Mouse (Mus musculus): ENCODE data around the gene Dnah10.
"Not testable (repeated sequence)": the region's sequence is repeated elsewhere in the genome, so short reads cannot be mapped to it uniquely, and the experiment has no call there.

The Dnah10 gene

DNA sequence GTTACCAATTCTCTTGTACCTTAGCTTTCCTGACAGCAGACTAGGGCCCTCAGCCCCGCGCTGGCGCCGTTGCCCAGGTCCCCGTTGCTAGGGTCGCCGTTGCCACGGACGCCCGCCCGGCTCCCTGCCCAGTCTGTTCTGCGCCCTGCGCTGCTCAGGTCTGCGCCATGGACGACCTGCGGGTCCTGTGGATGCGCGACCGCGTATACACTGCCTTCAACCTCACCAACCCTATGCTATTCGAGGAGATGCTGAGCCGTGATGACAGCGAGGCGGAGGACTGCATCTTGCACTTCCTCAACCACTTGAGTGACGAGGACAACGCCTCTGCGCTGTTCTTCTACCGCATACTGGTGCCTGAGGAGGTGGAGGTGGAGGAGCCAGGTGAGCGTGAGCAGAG, at the start of gene Dnah10:
Gene Dnah10 (plus strand): TSS at position 89 of the 400 bp plus-strand sequence.
- peak; percentile 31 for DNase-seq

DNA sequence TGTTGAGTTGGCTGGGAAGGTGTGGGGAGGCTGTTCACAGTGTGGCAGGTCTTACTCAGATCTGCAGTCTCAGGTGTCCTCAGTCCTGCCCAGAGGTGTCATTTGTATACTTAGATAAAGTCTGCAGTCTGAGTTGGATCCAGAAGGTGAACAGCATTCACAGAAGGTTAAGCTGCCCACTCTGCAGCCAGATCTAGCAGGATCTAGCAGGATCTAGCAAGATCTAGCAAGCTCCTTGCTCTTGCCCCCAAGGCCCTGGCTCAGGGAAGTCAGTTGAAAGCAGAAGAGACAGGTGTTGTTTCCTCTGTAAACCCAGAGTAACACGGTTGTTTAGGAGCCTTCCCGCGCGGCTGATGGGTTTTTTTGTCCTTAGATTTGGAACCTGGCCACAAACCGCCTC, 11.1 kb upstream of the Dnah10 start:
- DNase-seq, result no peak

DNA sequence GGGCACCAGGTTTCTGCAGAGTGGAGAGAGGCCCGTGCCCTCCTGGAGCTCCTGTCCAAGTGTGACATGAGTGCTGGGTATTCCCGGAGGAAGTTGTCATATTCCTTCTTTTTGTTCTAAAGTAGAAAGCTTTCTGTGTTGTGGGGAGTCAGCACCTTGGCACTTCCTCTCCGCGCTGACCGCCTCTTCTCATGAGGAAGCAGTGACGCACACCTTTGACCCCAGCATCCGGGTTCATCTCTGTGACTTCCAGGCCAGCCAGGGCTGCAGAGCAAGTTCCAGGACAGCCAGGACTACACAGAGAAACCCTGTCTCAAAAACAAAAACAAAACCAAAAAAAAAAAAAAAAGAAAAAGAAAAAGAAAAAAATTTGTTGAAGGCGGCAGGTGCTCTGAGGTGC, 9.8 kb upstream of the Dnah10 start:
- no peak for DNase-seq

DNA sequence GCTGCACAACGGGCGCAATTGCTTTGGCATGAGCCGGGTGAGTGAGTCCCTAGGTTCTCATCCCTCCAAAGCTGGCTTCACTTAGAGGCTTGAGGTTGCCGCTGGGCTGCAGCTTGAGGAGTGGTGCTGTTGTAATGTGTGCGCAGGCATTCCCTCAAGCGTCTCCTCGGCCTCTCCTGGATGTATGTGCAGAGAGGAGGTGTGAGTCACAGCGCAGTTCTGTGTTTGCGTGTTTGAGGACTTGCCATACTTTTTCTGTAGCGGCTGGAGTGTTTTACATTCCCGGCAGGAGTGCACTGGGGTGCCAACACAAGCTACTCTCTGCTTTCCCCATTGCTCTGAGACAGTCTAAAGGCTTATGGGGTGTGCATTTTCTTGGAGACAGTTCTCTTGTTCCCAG, 6.9 kb upstream of the Dnah10 start:
- DNase-seq, result no peak

DNA sequence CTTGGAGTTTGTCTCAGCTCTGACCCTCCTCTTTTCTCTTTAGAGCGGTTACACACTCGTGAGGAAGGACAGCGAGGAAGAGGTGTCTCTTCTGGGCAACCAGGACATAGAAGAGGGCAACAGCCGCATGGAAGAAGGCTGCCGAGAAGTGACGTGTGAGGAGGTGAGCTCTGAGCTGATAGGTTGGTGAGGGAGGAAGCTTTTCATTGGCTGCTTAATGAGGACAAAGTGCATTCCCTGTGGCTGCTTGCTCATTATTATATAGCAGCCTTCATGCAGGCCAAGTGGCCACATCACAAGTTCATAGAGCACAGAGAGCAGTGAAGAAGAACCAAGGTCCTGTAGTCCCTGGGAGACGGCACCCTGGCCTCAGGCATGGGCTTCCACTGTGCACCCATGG, 6.5 kb upstream of the Dnah10 start:
- no peak for DNase-seq

DNA sequence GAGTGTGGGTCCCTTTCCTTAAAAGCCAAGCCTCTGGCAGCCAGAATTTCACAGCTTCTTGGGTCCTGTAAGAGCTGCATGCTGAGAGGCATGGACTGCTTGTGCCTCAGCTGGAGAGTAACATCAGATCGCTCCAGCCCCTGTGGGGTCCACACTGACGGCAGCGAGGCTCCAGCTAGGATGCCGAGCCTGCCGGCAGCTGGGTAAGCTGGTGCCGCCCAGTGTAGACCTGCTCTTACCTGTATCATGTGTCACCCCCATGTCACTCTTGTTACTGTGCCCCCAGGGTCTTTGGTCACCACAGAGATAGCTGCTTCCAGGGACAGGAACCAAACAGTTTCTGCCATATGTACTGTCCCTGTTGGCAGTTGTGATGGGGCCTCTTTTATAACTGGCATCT, 1.8 kb upstream of the Dnah10 start:
- DNase-seq, result no peak

DNA sequence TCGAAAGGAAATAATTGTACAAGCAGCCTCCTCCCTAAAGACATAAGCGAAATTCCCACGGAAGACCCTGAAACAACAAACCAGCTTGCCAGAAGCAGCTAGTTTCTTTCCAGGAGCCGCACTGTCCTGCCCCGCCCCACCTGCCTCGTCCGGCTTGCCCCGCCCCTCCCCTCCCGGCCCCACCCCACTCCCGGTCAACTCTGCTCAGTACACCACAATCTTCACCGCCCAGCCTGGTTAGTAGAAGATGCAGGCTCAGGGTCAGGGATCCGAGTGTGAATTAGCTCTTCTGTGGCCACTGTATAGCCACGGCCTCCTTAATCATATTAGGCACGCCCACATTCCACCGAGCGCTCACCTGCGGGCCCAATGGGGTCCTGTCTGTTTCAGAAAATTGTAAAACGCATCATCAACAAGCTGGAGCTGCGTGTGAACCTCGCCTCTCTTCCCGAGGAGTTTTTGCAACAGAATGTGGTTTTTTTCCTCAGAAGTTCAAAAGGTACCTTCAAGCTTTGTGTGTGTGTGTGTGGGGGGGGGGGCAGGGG, 4.8 kb downstream of the Dnah10 start:
- DNase-seq, result no peak

DNA sequence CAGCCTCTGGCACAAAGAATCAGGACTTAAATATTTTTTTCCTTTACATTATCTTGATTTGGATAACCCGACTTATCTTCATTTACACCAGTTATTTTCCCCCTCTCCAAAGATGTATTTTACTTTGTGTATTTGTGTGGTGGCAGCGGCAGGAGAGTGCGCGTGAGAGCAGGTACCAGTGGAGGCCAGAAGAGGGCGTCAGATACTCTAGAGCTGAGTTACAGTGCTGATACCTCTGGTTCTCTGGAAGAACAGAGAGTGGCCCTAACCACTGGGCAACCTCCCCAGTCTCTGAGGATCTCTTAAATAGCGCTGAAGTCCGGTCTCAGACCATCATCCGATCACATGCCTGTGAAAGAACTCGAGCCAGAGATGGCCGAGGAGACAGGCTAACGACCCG, 9.1 kb downstream of the Dnah10 start:
- DNase-seq, result no peak

DNA sequence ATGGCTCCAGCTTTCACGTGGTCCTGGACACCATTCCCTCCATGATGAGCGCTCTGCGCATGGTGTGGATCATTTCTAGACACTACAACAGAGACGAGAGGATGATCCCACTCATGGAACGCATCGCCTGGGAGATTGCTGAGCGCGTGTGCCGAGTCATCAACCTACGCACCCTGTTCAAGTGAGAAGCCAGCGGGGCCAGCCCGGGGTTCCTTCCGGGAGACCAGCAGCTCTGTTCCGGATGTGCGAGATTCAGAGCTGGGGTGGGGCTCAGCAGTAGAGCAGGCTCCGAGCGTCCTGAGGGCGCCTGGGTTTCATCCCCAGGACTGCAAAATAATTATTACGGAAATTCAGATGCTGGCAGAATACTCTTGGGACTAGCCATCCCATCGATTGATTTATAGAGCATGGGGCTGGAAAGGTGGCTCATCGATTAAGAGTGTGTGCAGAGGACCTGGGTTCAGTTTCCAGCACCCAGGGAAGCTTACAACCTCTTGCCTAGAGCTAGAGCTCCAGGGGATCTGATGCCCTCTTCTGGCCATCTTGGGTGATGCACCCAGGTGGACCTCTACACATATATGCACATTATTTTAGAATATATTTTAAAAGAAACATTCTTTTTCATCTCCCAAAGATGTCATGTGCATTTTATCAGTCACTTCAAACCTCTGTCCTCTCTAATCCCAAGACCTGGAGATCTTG, 17.2 kb downstream of the Dnah10 start:
- DNase-seq, result no peak

DNA sequence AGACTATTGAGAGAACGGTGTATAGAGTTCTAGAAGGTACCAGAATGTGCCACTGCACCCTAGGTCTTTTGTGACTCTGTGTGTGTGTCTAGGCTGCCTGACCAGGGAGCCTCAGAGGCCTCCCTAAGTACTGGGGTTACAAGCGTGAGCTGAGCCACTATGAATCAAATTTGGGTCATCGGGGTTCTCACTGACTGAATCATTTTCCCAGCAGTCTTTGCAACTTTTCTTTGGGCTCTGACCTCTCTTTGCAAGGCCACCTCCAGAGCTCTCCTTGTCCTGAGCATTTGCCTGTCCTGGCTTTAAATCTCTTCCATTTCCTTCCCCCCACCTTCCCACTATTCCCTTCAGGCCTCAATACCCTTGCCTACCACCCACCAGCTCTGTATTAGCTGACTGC, 19.0 kb downstream of the Dnah10 start:
- no peak for DNase-seq

DNA sequence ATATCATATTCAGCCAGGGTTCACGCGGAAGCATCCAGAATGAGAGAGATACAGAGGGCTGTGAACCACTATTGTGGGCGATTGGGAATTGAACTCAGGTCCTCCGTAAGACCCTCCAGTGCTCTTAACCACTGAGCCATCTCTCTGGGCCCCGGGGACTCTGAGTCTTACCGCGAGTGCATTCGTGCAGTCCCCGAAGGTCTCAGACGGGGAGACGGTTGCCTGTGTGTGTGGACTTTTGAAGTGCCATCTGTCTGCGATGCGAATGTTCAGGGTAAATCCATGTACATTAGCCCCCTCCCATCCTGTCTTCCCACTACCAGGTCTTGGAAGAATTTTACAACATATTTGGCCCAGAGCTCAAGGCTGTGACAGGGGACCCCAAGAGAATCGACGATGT, 21.3 kb downstream of the Dnah10 start:
- DNase-seq, result no peak

DNA sequence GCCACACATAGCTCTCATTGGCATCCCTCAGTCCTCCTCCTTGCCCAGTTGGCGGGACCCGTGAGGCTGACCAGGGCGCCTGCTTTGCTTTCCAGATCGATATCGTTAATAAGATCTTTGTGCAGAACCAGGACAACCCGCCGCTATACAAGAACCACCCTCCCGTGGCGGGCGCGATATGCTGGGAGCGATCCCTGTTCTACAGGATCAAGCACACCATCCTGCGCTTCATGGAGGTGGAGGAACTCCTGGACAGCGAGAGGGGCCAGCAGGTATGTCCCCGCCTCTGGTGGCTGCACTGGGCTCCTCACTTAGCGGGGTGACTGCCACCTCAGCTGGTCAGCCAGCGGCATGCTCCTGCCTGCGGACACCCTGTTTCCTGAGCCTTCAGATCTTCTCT, 23.4 kb downstream of the Dnah10 start:
- no peak for DNase-seq

DNA sequence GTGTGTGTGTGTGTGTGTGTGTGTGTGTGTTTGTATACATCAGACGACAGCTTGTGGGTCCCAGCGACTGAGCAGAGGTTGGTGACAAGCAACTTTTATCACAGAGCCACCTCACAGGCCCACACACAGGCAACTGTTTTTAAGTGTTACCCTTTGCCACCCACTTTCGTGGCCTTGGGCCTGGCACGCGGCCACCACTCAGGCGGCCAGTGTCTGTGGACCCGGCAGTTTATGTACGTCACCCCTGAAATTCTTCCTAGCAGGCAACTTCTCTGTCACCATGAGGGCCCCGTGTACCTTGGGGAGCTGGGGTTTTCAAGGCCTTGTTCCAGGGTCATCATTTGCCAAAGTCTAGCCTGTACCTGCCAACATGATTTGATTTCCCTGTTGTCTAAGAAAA, 26.8 kb downstream of the Dnah10 start:
- DNase-seq, result no peak

DNA sequence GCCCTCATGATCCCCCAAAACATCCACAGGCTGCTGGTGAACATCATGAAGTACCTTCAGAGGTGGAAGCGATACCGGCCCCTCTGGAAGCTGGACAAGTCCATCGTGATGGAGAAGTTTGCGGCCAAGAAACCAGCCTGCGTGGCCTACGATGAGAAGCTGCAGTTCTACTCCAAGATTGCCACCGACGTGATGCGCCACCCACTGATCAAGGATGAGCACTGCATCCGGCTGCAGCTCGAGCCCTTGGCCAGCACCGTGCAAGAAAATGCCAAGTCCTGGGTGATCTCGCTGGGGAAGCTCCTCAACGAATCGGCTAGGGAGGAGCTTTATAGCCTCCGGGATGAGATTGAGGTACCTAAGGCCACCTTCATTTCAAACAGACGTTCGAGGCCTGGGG, 36.1 kb downstream of the Dnah10 start:
- DNase-seq, result no peak

DNA sequence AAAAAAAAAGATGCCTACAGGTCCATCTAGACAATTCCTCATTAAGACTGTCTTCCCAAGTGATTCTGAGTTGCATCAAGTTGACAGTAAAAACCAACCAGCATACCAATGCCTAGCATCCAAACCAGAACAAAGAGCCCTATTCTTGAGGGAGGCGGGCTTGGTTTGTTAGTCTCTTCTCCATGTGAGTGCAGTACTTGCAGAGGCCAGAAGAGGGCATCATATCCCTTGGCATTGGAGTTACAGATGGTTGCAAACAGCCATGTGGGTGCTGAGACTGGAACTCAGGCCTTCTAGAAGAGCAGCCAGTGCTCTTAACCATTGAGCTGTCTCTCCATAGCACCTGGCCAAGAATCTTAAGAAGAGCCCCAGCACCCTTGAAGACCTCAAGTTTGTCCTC, 36.9 kb downstream of the Dnah10 start:
- no peak for DNase-seq

DNA sequence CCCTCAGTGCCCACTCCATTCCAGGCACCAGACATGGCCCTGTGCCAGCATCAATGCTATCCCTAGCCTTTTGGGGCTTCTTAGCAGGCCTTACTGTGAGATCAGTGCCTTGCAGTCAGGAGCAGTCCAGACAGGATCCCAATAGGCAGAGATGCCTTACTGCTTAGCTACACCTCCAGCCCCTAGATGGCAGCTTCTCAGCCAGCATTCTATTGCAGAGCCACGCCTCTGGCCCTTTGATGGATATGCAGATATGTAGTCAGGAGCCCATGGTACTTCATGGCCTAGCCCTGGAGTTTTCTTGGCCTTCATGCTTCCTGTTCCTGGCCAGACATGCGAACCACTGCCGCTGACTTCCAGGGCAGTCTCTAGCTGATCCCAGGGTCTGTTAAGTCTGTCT, 49.7 kb downstream of the Dnah10 start:
- no peak for DNase-seq

DNA sequence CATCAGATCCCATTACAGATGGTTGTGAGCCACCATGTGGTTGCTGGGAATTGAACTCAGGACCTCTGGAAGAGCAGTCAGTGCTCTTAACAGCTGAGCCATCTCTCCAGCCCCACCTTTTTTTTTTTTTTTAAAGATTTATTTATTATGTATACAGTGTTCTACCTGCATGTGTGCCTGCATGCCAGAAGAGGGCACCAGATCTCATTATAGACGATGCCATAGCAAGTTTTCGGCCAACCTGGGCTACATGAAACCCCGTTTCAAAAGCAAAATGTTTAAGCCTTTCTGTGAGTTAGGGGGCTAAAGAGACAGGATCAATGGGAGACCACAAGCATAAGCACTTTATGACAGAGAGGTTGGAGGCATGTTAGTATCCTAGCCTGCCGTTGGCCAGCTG, 51.4 kb downstream of the Dnah10 start:
- DNase-seq, result not testable (repeated sequence)

DNA sequence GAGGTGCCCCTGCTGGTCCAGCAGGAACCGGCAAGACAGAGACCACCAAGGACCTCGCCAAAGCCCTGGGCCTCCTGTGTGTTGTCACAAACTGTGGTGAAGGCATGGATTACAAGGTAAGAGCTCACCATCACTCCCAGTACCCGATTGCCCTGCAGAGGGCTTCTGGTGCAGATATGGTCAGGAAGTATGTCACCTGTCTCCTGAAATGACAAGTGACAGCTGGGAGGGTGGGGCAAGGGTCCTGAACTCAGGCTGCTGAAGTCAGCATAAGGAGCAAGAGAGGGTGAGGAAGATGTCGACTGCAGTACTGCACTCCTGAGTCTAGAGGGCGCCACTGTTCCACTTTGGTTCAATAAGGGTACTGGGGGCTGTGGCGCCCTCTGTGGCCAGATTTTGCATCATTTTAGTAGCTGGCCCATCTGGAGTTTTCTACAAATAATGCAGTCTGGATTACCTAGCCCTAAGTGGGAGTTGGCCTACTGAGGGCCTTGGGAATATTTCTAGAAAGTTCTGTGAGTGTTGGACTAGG, 52.4 kb downstream of the Dnah10 start:
- DNase-seq, result no peak

DNA sequence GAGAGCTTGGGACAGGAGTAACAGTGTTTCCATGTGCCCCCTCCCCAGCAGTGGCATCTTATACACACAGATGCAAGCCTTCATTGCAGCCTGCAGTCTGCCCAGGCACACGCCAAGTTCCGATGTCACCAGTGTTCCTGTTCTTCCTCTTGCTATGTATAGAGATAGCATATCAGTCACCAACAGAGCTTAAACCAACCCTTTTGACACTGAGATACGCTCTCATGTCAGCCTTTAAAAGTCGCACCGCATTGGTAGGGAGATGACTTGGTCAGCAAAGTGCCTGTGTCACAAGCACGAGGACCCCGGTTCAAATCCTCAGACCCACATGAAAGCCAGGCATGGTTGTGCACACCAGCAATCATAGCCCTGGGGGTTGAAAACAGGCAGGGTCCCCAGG, 55.0 kb downstream of the Dnah10 start:
- DNase-seq, result no peak

DNA sequence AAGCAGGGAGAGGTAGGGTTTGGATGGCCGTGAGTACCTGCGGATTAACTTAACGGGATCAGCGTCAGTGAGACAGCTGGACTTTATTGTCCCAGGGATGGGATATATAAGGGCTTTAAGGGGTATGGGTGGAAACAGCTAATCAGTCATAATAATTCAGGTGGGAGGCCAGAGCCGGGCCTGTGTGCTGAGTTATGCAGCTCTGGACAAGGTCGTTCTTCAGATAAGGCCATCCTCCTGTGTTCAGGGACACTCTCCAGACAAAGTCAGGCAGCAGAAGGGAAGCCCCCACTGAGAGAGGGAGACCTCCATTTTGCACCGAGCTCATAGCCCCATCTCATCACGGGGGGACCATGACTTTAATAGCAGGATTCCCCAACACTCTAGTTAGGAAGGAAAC, 56.8 kb downstream of the Dnah10 start:
- no peak for DNase-seq

DNA sequence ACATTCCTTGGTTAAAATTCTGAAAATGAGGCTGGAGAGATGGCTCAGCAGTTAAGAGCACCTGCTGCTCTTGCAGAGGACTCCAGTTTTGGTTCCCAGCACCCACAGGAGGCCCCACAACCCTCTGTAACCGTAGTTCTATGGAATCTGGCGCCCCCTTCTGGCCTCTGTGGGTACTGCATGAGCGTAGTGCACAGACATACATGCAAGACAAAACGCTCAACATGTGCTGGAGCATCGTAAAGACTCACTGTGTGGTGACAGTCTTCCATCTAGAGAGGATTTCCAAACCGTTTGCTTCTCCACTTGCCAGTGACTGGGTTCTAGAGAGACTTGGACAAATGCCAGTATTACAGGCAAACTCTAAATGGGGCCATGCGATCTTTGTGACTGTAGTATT, 60.8 kb downstream of the Dnah10 start:
- no peak for DNase-seq

DNA sequence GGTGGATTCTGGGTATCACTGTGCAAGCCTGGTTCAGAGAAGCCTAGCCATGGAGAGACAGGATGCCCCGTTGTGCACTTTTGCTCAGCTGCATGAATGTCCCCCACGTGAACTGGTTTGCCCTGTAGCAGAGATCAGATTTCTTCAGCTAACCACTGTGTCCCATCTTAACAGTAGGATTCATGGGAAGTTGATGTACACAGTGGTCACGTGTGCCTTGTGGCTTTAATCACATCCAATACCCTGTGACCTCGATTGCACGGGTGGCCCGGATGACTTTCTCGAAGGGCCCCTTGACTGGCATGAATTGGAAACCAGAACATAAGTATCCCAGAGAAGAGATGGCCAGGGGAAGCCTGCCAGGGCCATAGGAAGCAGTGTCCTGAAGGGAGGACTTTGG, 67.2 kb downstream of the Dnah10 start:
- DNase-seq, result no peak

DNA sequence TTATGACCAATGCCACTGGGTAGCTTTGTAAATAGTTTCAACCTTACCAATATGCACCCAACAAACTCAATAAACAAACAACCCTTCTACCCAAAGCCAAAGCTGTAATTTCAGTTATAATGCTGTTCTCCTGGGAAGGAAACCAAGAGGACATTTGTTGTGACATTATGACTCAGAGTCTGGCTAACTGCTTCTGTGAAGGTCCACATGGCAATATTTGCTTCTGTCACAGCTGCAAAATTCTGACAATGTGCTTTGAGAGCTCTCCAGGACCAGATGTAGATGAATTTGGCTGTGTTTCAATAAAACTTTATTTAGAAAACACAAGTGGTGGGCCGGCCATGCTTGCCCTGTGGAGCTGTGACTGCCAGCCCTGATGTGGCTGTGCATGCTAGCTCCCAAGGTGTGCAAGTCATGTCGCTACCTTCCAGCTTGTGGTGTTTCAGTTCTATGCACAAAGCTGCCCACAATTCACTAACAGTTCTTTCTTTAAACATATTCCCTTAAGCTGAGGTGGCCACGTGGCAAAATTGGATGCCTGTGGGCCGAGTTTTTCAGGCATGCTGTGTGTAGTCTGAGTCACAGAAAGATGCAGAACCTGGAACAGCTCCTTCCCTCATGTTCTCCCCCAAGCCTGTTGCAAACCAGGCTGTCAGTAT, 85.0 kb downstream of the Dnah10 start:
- DNase-seq, result peak; percentile 77

DNA sequence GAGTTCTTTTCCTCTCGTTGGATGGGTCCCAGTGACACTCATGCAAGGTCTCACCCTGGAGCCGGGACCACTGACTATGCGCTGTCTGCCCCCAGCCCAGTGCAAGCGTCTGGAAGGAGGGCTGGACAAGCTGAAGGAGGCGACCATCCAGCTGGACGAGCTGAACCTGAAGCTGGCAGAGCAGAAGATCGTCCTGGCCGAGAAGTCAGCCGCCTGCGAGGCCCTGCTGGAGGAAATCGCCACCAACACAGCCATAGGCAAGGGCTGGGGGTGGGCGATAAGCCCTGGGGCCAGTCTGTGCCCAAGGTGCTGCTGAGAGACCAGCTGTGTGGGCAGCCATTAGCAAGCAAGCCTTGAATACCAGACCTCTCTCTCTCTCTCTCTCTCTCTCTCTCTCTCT, 87.6 kb downstream of the Dnah10 start:
- DNase-seq, result no peak

DNA sequence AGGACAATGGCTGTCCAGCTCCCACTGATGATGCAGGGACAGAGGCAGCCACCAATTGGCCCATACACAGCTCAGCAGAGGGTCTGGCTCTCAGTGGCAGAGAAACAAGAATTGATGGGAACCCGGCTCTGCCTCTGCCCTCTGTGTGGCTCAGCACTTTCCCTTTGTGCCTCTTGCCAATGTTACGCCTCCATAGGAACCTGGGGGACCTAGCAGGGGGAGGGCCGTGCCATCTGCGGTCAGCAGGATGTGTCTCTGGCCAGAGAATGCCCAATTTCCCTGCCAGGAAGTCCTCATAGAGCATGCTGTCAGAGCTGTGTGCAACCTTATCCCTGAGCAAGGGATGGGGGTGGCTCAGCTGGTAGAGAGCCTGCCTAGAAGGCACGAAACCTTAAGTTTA, 89.9 kb downstream of the Dnah10 start:
- DNase-seq, result no peak
